Mouse (Mus musculus) adrenal gland, adult (tissue): ENCODE data around the gene Six2.
A peak's percentile ranks its signal among the peaks of the same experiment; 100 is the strongest.

Source experiments
- DNase-seq, 2 experiments: peaks; one replicate each; pipeline ENCODE4 v3.0.0; 2022 to 2023; ENCODE audit warnings: low spot score in 1 of 2; ENCODE audit not compliant: inconsistent age in 2 of 2

Six2 gene

GRCm38 (mm10) chr17:85688236-85688910 is at the start of gene Six2:
TSS of gene Six2 (minus strand) at chr17:85688274.
- no peak for DNase-seq

GRCm38 (mm10) chr17:85737090-85737780 is 49.2 kb upstream of the Six2 start:
- no peak for DNase-seq

DNA sequence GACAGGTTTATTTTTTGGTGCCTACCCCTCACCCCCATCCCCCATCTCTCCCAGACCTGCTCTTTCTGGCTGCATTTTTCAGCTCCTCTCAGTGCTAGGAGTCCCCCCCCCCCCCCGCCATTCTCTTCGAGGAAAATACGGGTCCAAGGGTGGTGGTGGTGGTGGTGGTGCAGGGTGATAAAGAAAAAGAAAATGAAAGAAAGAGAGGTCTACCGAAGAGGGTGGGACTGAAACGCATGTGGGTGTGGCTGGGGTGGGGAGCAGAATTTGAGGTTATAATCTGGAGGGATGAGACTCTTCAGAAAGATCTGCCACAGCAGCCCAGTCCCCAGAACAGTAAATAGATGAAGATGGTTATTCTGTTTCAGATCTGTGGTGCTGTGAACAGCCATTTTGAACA is 43.3 kb upstream of the Six2 start:
- DNase-seq = no peak

DNA sequence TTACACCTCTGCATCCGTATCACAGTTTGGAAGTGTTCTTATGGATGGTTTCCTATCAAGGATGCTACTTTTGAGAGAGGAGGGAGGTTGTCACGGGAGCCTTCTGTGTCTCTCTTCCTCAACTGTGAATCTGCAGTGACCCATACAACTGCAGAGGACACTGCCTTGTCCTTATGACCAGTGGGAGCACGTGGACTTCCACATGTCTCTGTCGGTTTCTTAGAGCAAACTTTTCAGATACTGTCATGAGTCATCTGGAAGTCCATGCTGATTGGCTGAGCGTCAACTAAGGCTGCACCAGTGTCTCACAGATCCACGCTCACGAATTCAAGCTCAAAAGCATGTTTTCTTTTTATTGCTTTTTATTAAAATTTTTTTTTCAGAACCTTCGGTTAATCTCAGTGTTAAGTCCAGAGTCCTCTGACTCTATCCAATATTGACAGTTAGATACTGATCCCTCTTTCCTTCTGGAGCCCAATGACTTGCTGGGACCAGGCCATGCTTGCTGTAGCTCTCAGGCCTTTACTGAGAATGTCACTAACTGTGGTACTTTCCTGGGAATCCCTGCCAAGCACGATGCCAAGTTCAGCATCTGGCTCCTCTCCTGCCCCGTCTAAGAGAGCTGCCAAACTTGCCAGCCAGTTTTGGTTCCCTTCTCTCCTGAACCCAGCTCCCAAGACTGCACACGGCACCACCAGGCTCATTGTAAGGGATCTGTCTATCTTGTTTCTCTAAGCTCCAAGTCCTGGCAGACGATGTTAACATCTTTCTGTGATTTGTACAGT is 42.3 kb upstream of the Six2 start:
- peak in 1 of 2 experiments; percentile 24 for DNase-seq

DNA sequence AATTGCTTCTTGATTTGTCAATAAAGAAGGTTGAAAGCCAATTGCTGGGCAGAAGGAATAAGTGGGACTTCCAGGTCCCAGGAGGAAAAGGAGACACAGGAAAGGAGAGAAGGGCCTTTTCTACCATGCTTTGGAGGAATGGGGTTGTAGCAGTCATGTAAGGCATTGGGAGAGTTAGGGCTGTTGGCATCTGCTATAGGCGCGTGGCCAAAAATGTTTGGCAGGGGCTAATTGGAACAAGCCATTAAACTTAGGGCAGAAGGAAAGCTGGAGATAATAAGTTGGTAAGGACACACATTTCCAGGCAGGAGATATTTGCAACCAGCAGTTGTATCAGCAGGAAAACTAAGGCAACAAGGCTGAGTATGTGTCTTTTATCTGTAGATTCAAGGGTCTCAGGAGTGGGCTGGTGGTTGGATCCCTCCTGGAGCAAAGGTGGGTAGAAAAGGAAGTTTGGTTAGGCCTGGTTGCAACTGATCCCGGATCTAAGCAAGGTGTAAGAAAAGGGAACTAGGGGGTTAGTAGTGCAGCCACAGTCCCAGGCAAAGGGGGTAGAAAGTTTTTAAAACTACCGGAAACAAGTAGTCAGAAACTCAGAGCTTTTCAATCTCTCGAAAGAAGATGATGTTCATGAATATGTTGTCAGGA is 40.1 kb upstream of the Six2 start:
- no peak for DNase-seq

GRCm38 (mm10) chr17:85725988-85726387 is 37.9 kb upstream of the Six2 start:
- DNase-seq = no peak

DNA sequence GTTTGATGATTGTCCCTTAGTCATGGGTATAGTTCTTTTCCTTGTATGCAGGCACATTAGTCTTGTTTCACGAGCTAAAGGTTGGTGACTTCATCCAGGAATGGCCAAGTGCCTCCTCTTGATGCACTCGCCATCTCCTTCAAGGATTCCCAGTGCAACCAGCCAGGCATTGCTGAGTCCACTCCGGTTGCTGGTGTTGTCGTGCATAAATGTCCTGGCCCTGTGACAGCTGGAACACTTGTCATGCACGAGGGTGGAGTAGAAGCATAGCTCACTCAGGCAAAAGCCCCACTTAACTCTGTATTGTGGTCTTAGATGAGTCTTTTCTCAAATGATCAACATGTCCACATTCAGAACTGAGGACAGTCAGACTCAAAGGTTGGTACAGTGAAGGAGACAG is 35.1 kb upstream of the Six2 start:
- no peak for DNase-seq

GRCm38 (mm10) chr17:85717266-85717665 is 29.2 kb upstream of the Six2 start:
- no peak for DNase-seq

DNA sequence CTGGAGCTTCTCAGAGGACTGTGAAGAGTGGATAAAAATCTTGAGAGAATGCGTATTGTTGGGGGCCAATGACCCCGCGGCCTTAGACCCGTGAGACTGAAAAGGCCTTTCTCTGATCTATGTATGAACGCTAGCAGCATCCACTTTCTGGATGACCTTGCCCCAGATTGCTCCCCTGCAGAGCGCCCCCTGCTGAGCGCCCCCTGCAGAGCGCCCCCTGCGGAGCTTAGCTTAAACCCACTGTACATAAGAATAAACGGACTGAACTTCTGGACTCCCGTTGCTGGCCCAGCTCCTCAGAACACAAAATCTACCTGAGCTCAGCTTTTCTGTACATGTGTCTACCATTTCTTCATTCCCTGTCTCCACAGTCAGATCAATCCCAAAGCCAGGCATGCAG is 27.7 kb upstream of the Six2 start:
- no peak for DNase-seq

GRCm38 (mm10) chr17:85714370-85714769 is 26.3 kb upstream of the Six2 start:
- no peak for DNase-seq

- DNase-seq = no peak
Observed at GRCm38 (mm10) chr17:85712874-85713273, 24.8 kb upstream of the Six2 start.

- DNase-seq = no peak
Observed at GRCm38 (mm10) chr17:85704369-85705260, 16.5 kb upstream of the Six2 start.

DNA sequence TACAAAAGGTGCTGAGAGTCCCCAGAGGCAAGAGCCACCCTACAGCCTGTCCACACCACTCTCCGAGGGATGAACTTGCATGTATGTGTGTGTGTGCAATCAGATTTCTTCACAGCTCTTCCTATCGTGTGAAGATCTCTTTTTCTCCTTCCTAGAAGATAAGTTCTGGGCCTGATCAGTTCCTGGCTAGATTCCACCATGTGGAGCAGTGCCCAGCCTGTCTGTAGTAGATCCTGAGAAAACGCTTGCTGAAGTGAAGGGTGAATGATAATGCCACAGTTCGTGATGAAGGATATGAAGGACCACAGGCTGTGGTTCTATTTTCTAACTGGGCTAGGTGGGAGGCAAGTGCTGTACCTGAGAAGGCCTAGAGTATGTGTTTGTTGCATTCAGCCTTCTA is 12.0 kb upstream of the Six2 start:
- no peak for DNase-seq

DNA sequence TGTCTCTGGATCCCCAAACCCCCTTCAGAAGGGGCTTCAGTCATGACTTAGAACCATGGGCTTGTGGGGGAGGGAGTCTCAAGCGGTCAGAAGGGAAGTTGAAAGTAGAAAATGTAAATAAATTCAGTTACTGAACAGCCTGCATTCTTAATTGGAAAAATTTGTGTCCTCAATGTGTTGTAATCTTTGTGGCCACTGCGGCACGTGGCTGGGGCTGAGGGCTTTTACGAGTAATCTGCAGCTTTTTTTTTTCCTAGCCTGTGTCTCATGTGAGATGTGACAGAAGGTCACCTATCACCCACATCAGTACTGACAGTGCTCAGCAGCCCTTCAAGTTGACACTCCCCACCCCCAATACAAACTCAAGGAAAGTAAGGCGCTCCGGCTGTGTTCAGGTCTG is 10.6 kb upstream of the Six2 start:
- no peak for DNase-seq

DNA sequence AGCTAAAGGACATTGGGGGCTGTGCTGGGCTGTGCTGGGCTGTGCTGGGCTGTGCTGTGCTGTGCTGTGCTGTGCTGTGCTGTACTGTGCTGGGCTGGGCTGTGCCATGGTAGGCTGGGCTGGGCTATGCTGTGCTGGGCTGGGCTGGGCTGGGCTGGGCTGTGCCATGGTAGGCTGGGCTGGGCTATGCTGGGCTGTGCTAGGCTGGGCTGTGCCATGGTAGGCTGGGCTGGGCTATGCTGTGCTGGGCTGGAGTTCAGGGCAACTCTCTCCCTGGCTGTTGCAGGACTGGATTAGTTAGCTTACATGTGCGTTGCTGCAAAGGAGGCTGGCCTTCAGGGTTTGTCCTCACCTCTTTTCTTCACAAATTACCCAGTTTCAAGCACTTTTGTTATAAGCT is 9.9 kb upstream of the Six2 start:
- DNase-seq = no peak

DNA sequence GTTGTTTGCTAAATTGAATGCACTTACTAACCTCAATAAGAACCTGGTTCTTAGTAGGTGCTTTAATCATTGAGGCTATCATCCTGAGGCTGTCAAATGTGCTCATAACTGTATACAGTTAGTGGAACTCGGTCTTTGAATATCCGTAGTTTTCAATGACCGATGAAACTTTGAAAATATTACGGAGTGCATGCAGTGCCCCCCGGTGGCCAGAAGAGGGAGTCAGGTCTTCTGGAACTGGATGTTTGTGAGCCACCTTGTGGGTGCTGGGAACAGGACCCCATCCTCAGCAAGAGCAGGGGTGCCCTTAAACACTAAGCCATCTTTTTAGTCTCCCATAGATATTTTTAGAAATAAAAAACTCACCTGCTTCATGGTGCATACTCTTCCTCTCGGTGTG is 6.4 kb upstream of the Six2 start:
- DNase-seq = no peak

- DNase-seq = no peak
Observed at GRCm38 (mm10) chr17:85693101-85693500, 5.0 kb upstream of the Six2 start.

DNA sequence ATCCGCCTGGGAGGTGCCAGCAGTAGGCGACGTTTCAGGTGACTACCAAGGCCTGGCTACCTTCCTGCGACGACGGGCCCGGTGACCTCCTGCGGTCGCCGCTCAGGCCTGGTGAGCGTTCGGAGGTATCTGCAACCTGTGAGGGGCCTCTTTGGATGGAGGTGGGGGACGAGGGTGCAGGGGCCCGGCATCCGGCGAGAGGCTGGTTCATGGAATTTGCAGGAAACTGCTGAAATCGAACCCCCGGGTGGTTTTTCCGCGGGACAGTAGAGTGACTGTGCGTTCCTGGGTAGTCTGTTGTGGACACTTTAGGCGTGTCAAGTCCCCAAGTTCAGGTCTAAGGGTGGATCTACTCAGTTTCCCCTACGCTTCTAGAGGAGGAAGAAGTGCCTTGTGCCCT is 4.5 kb upstream of the Six2 start:
- DNase-seq = no peak

DNA sequence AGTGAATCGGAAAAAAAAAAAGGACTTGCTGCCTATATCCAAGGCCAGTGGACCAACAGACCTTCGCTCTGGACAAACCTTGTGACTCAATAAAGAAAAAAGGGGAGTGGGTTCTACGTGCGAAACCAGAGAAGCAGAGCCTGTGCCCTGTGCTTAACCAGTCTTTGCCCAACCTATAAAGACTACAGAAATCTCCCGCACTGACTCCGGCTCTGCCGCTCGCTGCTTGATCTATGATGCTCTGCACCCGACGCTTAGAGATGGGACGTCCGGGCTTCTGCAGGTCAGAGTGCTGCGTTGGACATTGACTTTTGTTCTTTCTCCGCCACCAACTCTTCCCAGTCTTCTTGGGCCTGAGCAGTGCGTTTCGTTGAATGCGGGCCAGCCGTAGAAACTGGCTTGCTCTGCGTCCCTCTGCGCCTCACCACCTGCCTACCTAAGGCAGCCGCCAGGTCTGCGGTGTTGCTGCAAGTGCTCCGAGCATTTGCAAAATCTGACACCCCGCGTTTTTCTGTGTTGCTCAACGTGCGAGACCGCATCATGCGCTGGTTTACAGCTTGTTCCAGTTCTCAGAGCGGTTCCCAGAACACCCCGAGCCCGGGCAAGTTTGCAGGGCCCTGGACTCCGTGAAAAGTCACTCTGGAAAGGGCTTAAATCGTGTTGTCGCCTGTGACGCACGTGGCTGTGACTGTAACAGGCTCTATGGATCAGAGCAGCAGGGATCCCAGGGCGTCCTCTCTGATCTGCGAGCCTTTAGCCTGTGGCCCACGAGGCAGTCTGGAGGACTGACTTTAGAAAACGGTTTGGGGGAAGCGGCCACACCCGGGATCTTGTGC is 3.8 kb upstream of the Six2 start:
- DNase-seq = peak in 1 of 2 experiments; percentile 52

- peak in 1 of 2 experiments; percentile 14 for DNase-seq
Observed at GRCm38 (mm10) chr17:85690969-85691335, 2.9 kb upstream of the Six2 start.
